Mouse (Mus musculus) intestine, embryonic 16.5 days (tissue): ENCODE measurements around the gene Bcap29. TPM values are rescaled to one million over a fixed set of nuclear protein-coding genes. Genes with fewer than 3 reads are reported as not detected.
"Not testable (repeated sequence)": the region's sequence is repeated elsewhere in the genome, so short reads cannot be mapped to it uniquely, and the experiment has no call there.

Experiments used
- ATAC-seq: fragments of 200-750 bp; cut with Nextera tagmentation; 2 replicates; pipeline ENCODE4 v1.8.0; 2017; ENCODE audit warnings: moderate TSS enrichment, moderate library complexity
- H3K27ac ChIP-seq: fragments of 300-500 bp; sonication (generic); 2 replicates; pipeline ENCODE4 v1.5.1; 2014; ENCODE audit warnings: mild to moderate bottlenecking, low read length
- H3K27me3 ChIP-seq: fragments of 300-500 bp; sonication (generic); replicated peaks from 2 replicates; pipeline ENCODE4 v1.6.1; 2014; ENCODE audit warnings: low read length, control low read depth, mixed read lengths; ENCODE audit not compliant: control insufficient read depth, insufficient read depth
- H3K36me3 ChIP-seq: fragments of 300-500 bp; sonication (generic); 2 replicates; pipeline ENCODE4 v1.6.1; 2014; ENCODE audit warnings: low read length, control low read depth; ENCODE audit not compliant: control insufficient read depth, insufficient read depth
- H3K4me1 ChIP-seq: fragments of 300-500 bp; sonication (generic); 2 replicates; pipeline ENCODE4 v1.6.1; 2014; ENCODE audit warnings: low read length, control low read depth, mixed read lengths; ENCODE audit not compliant: control insufficient read depth, insufficient read depth
- H3K4me2 ChIP-seq: fragments of 300-500 bp; sonication (generic); 2 replicates; pipeline ENCODE4 v1.6.1; 2014; ENCODE audit warnings: low read depth, low read length, control low read depth
- H3K4me3 ChIP-seq: fragments of 300-500 bp; sonication (generic); 2 replicates; pipeline ENCODE4 v1.5.1; 2014; ENCODE audit warnings: mild to moderate bottlenecking, low read length
- H3K9ac ChIP-seq: fragments of 300-500 bp; sonication (generic); 2 replicates; pipeline ENCODE4 v1.6.1; 2014; ENCODE audit warnings: low read depth, low read length
- H3K9me3 ChIP-seq: fragments of 300-500 bp; sonication (generic); 2 replicates; pipeline ENCODE4 v1.6.1; 2016; ENCODE audit warnings: low read length, control low read depth; ENCODE audit not compliant: control insufficient read depth
- WGBS: fragments of 180-500 bp; shearing (Covaris S2); extraction: QIAGEN DNeasy Blood & Tissue Kit; methylation state at CpG from one replicate; pipeline ENCODE4 v1.1.7; 2014; 5-methylcytosine and 5-hydroxymethylcytosine counted together
- polyA plus RNA-seq: library from polyadenylated mRNA; unstranded; fragments of >200 nt; fragmentation: Nextera tagmentation; extraction: Ambion mirVana; gene quantifications from 2 replicates; pipeline ENCODE4 v1.2.1, GENCODE M21; 2015

Bcap29 gene
- polyA plus RNA-seq, 1 experiment from 2014 or later = 36.7 TPM

DNA sequence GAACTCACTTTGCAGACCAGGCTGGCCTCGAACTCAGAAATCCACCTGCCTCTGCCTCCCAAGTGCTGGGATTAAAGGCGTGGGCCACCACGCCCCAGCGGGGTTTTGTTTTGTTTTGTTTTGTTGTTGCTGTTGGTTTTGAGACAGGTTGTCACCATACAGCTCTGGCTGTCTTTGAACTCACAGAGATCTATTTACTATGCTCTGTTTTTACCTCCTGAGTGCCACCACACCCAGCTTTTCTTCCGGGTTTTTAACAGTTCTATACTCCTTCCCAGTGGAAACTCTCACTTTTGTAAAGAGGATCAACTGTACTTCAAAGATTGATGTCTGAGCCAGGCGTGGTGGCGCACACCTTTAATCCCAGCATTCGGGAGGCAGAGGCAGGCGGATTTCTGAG is 6.1 kb downstream of the Bcap29 start:
- H3K9me3 ChIP-seq, ATAC-seq, H3K4me3 ChIP-seq, H3K4me2 ChIP-seq, H3K27ac ChIP-seq, H3K4me1 ChIP-seq, H3K36me3 ChIP-seq, H3K27me3 ChIP-seq, H3K9ac ChIP-seq: not testable (repeated sequence)
- WGBS = 94% methylated on average over 9 of the region's 9 CpGs

GRCm38 (mm10) chr12:31625016-31625415 is 9.4 kb downstream of the Bcap29 start:
- no peaks in the 10 kb centered on the region for H3K27me3 ChIP-seq
- H3K9ac ChIP-seq = no peak overlapping the region
- 97% methylated on average over 1 of the region's 1 CpGs for WGBS
- H3K36me3 ChIP-seq = no peaks in the 10 kb centered on the region
- H3K4me2 ChIP-seq = no peak overlapping the region
- H3K4me1 ChIP-seq = no peaks in the 10 kb centered on the region
- H3K9me3 ChIP-seq = no peaks in the 10 kb centered on the region
- no peak for ATAC-seq
- H3K4me3 ChIP-seq = no peak overlapping the region
- no peak overlapping the region for H3K27ac ChIP-seq

DNA sequence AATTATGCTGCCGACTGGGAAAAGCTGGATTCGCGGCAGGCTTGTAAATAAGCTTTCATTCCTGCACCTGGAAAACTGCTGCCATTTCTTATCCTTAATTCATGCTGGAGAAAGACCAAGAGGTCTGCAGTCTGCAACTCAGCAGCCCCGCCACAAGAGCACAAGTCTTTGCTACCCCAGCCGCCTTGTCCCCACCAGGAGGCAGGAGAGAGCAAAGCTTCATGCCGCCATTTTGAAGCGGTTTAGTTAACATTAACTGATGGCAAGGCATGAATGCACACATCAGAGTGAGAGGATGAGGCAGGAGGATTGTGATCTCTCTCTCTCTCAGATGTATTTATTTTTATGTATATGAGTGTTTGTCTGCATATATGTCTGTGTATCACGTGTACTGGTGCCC is 14.4 kb downstream of the Bcap29 start:
- ATAC-seq = no peak
- Histone ChIP-seq H3K4me2 (no peak overlapping the region), H3K36me3 (no peaks in the 10 kb centered on the region), H3K27me3 (no peaks in the 10 kb centered on the region), H3K9ac (no peak overlapping the region), H3K4me3 (no peak overlapping the region), H3K9me3 (no peaks in the 10 kb centered on the region), H3K27ac (no peak overlapping the region), H3K4me1 (no peaks in the 10 kb centered on the region)
- WGBS = 62% methylated on average over 8 of the region's 8 CpGs

GRCm38 (mm10) chr12:31613353-31613752 is 21.1 kb downstream of the Bcap29 start:
- no peak for ATAC-seq
- no peak overlapping the region for H3K9ac ChIP-seq
- H3K4me3 ChIP-seq = no peak overlapping the region
- H3K9me3 ChIP-seq = no peaks in the 10 kb centered on the region
- 60% methylated on average over 4 of the region's 4 CpGs for WGBS
- no peak overlapping the region for H3K4me2 ChIP-seq
- H3K27ac ChIP-seq = no peak overlapping the region
- no peaks in the 10 kb centered on the region for H3K27me3 ChIP-seq
- no peaks in the 10 kb centered on the region for H3K4me1 ChIP-seq
- H3K36me3 ChIP-seq = no peaks in the 10 kb centered on the region

- H3K4me2 ChIP-seq = no peak overlapping the region
- no peak overlapping the region for H3K9ac ChIP-seq
- no peaks in the 10 kb centered on the region for H3K36me3 ChIP-seq
- H3K9me3 ChIP-seq = no peaks in the 10 kb centered on the region
- WGBS = 52% methylated on average over 3 of the region's 3 CpGs
- H3K27me3 ChIP-seq = no peaks in the 10 kb centered on the region
- no peaks in the 10 kb centered on the region for H3K4me1 ChIP-seq
- no peak for ATAC-seq
- no peak overlapping the region for H3K4me3 ChIP-seq
- no peak overlapping the region for H3K27ac ChIP-seq
These were observed 26.3 kb downstream of the Bcap29 start for GRCm38 (mm10) chr12:31608138-31608537.

- 74% methylated on average over 3 of the region's 3 CpGs for WGBS
- Histone ChIP-seq H3K27me3 (no peaks in the 10 kb centered on the region), H3K9ac (no peak overlapping the region), H3K4me1 (no peaks in the 10 kb centered on the region), H3K4me3 (no peak overlapping the region), H3K27ac (no peak overlapping the region), H3K36me3 (no peaks in the 10 kb centered on the region), H3K9me3 (no peaks in the 10 kb centered on the region), H3K4me2 (no peak overlapping the region)
- ATAC-seq = no peak
These were observed 29.6 kb downstream of the Bcap29 start for GRCm38 (mm10) chr12:31604894-31605293.

GRCm38 (mm10) chr12:31603586-31603985 is 30.9 kb downstream of the Bcap29 start:
- no peaks in the 10 kb centered on the region for H3K4me1 ChIP-seq
- H3K27ac ChIP-seq = no peak overlapping the region
- H3K9ac ChIP-seq = no peak overlapping the region
- H3K27me3 ChIP-seq = no peaks in the 10 kb centered on the region
- no peaks in the 10 kb centered on the region for H3K36me3 ChIP-seq
- ATAC-seq = no peak
- H3K4me3 ChIP-seq = no peak overlapping the region
- 49% methylated on average over 6 of the region's 6 CpGs for WGBS
- no peak overlapping the region for H3K4me2 ChIP-seq
- H3K9me3 ChIP-seq = no peaks in the 10 kb centered on the region

GRCm38 (mm10) chr12:31594296-31594695 is 40.2 kb downstream of the Bcap29 start:
- Histone ChIP-seq H3K27ac (no peak overlapping the region), H3K9ac (no peak overlapping the region), H3K27me3 (no peaks in the 10 kb centered on the region), H3K4me2 (no peak overlapping the region), H3K36me3 (no peaks in the 10 kb centered on the region), H3K9me3 (no peaks in the 10 kb centered on the region), H3K4me1 (no peaks in the 10 kb centered on the region; the same call in 1 of the 2 replicates), H3K4me3 (no peak overlapping the region)
- ATAC-seq = no peak
- 83% methylated on average over 3 of the region's 3 CpGs for WGBS

- H3K9me3 ChIP-seq = no peaks in the 10 kb centered on the region
- no peaks in the 10 kb centered on the region; the same call in 1 of the 2 replicates for H3K4me1 ChIP-seq
- H3K36me3 ChIP-seq = no peaks in the 10 kb centered on the region
- no peak overlapping the region for H3K9ac ChIP-seq
- WGBS = 40% methylated on average over 3 of the region's 3 CpGs
- no peak overlapping the region for H3K4me2 ChIP-seq
- no peak for ATAC-seq
- no peak overlapping the region for H3K27ac ChIP-seq
- no peaks in the 10 kb centered on the region for H3K27me3 ChIP-seq
- H3K4me3 ChIP-seq = no peak overlapping the region
These were observed 42.4 kb downstream of the Bcap29 start for GRCm38 (mm10) chr12:31592011-31592410.

GRCm38 (mm10) chr12:31583726-31584125 is 50.7 kb downstream of the Bcap29 start:
- no peak for ATAC-seq
- Histone ChIP-seq H3K9ac (no peak overlapping the region), H3K4me2 (no peak overlapping the region), H3K4me1 (no peaks in the 10 kb centered on the region), H3K27me3 (no peaks in the 10 kb centered on the region), H3K36me3 (no peaks in the 10 kb centered on the region), H3K9me3 (no peaks in the 10 kb centered on the region), H3K27ac (no peak overlapping the region), H3K4me3 (no peak overlapping the region)
- 83% methylated on average over 2 of the region's 2 CpGs for whole genome bisulfite sequencing
